Mouse (Mus musculus) G1E (cell line): ENCODE measurements around the gene Agap1.

Source experiments
- CTCF ChIP-seq: IDR thresholded peaks from 2 replicates; pipeline ENCODE4 v1.5.1; 2012; ENCODE audit warnings: low read depth, low read length, inconsistent platforms, mixed read lengths
- GATA1 ChIP-seq: IDR thresholded peaks from 2 replicates; pipeline ENCODE4 v1.6.1; 2012; ENCODE audit warnings: borderline replicate concordance, low read length, inconsistent platforms, mixed read lengths

DNA sequence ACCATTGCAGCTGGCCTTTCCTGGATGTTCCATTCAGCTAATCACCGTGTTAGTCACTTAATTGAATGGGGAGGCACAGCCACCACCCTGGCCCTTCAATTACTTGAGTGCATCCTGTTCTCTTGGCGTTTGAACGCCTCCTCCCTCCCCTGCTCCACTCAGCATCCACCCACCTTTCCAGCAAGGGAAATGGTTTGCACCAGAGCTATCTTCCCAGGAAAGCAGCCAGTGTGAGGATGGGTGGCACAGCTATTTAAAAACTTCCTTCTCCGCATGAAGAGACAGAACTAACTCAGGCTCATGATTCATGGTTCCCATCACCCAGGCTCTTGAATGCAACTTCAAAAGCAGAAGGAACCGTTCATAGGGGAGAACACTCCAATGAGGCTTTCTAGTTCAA, 37.7 kb upstream of the Agap1 start:
- TF ChIP-seq CTCF (no peak), GATA1 (no peak)
